Mouse (Mus musculus): ENCODE measurements around the gene Tlx2. TPM values are rescaled to one million over a fixed set of nuclear protein-coding genes. Genes with fewer than 3 reads are reported as not detected.

Gene Tlx2
- total and polyA plus RNA-seq, 3 experiments: not detected

GRCm38 (mm10) chr6:83104158-83104557, 34.1 kb upstream of the Tlx2 start:
- H3K4me3 ChIP-seq (replicated peaks in 1 of 3; ENCODE audit: low read depth in 2 of 3, low read length in 2 of 3, poor library complexity in 1 of 3): no peak overlapping the region
- H3K4me2 ChIP-seq (ENCODE audit: insufficient read depth, low read depth, poor library complexity, severe bottlenecking): no peak overlapping the region
- H3K27ac ChIP-seq (ENCODE audit: insufficient read depth, low read depth): no peak overlapping the region
- dilution Hi-C loops (cut with MboI; ENCODE audit: extremely low pct_ligation_motif_present, extremely low pct_unique_long_range_greater_than_20kb, low sequenced_read_pairs): no loop called here
- no peak for TF ChIP-seq RAD21 (IDR thresholded peaks at IDR 0.05; ENCODE audit: low read depth, low read length)
- no peak for TF ChIP-seq MAZ (IDR thresholded peaks at IDR 0.05; ENCODE audit: low read depth, low read length)
- TF ChIP-seq IRF4 (IDR thresholded peaks at IDR 0.05; ENCODE audit: low read depth, low read length): no peak
- no peak for DNase-seq (ENCODE audit: extremely low read depth)
- in situ Hi-C loops (cut with MboI; ENCODE audit: low pct_ligation_motif_present, low pct_unique_long_range_greater_than_20kb, low sequenced_read_pairs): loop anchor here (5.0 kb wide), 2 partner anchors 107 to 192 kb away; no protein-coding TSS in a partner anchor
- no peaks in the 10 kb centered on the region for H3K79me2 ChIP-seq (replicated peaks; ENCODE audit: control insufficient read depth, extremely low read depth, insufficient read depth, poor library complexity, severe bottlenecking)
- H3K9me3 ChIP-seq (replicated peaks; ENCODE audit: low read length): no peaks in the 10 kb centered on the region
- H3K9ac ChIP-seq (ENCODE audit: insufficient read depth, low read depth): no peak overlapping the region
- peaks cover 6 to 42% of the 10 kb centered on the region in 2 experiments for H3K36me3 ChIP-seq (replicated peaks in 1 of 2; ENCODE audit: control insufficient read depth in 1 of 2, insufficient read depth in 1 of 2, low read length in 1 of 2)
- H3K27me3 ChIP-seq (replicated peaks): no peaks in the 10 kb centered on the region
- H3K4me1 ChIP-seq (ENCODE audit: control insufficient read depth in 1 of 2, insufficient read depth in 2 of 2): peaks cover 13 to 35% of the 10 kb centered on the region in 2 experiments

- dilution Hi-C loops (cut with MboI; ENCODE audit: extremely low pct_ligation_motif_present, extremely low pct_unique_long_range_greater_than_20kb, low sequenced_read_pairs) (no loop called here), in situ Hi-C loops (cut with MboI; ENCODE audit: low pct_ligation_motif_present, low pct_unique_long_range_greater_than_20kb, low sequenced_read_pairs) (loop anchor here (5.0 kb wide), 2 partner anchors 106 to 191 kb away; no protein-coding TSS in a partner anchor)
- Histone ChIP-seq H3K27ac (ENCODE audit: insufficient read depth, low read depth) (no peak overlapping the region), H3K9me3 (replicated peaks; ENCODE audit: low read length) (no peaks in the 10 kb centered on the region), H3K4me2 (ENCODE audit: insufficient read depth, low read depth, poor library complexity, severe bottlenecking) (no peak overlapping the region), H3K9ac (ENCODE audit: insufficient read depth, low read depth) (no peak overlapping the region), H3K4me3 (replicated peaks in 1 of 3; ENCODE audit: low read depth in 2 of 3, low read length in 2 of 3, poor library complexity in 1 of 3) (no peak overlapping the region), H3K27me3 (replicated peaks) (peaks cover 7% of the 10 kb centered on the region), H3K36me3 (replicated peaks in 1 of 2; ENCODE audit: control insufficient read depth in 1 of 2, insufficient read depth in 1 of 2, low read length in 1 of 2) (peaks cover 6 to 42% of the 10 kb centered on the region in 2 experiments), H3K4me1 (ENCODE audit: control insufficient read depth in 1 of 2, insufficient read depth in 2 of 2) (peaks cover 13 to 33% of the 10 kb centered on the region in 2 experiments), H3K79me2 (replicated peaks; ENCODE audit: control insufficient read depth, extremely low read depth, insufficient read depth, poor library complexity, severe bottlenecking) (no peaks in the 10 kb centered on the region)
- no peak for DNase-seq (ENCODE audit: extremely low read depth)
- TF ChIP-seq KAT2A (IDR thresholded peaks at IDR 0.05; ENCODE audit: insufficient replicate concordance, low read length): no peak
- TF ChIP-seq MYC (IDR thresholded peaks at IDR 0.05; ENCODE audit: low read depth, low read length): no peak
- no peak for TF ChIP-seq UBTF (IDR thresholded peaks at IDR 0.05; ENCODE audit: low read depth, low read length)
- TF ChIP-seq MAX (IDR thresholded peaks at IDR 0.05; ENCODE audit: low read length): no peak
- no peak for TF ChIP-seq BHLHE40 (IDR thresholded peaks at IDR 0.05; ENCODE audit: low read depth, low read length)
- no peak for TF ChIP-seq CTCF (conservative IDR thresholded peaks at IDR 0.05 in 1 of 2, IDR thresholded peaks at IDR 0.05 in 1 of 2; ENCODE audit: low read depth in 2 of 2, low read length in 2 of 2)
- TF ChIP-seq E2F4 (IDR thresholded peaks at IDR 0.05; ENCODE audit: insufficient replicate concordance, low read depth, low read length): no peak
- no peak for TF ChIP-seq GABPA (IDR thresholded peaks at IDR 0.05; ENCODE audit: insufficient replicate concordance, low read depth, low read length)
- TF ChIP-seq ZMIZ1 (IDR thresholded peaks at IDR 0.05; ENCODE audit: low read depth, low read length): no peak
- no peak for TF ChIP-seq JUN (IDR thresholded peaks at IDR 0.05; ENCODE audit: insufficient read depth, low read depth, low read length)
- no peak for TF ChIP-seq ETS1 (conservative IDR thresholded peaks at IDR 0.05; ENCODE audit: low read depth, low read length)
- no peak for TF ChIP-seq SMC3 (IDR thresholded peaks at IDR 0.05; ENCODE audit: low read depth, low read length)
- no peak for TF ChIP-seq EP300 (IDR thresholded peaks at IDR 0.05; ENCODE audit: low read length)
- TF ChIP-seq USF2 (conservative IDR thresholded peaks at IDR 0.05; ENCODE audit: low read depth, low read length): no peak
- TF ChIP-seq MAFK (IDR thresholded peaks at IDR 0.05; ENCODE audit: insufficient replicate concordance, low read length): no peak
- no peak for TF ChIP-seq JUND (conservative IDR thresholded peaks at IDR 0.05; ENCODE audit: low read depth, low read length)
- no peak for TF ChIP-seq TCF12 (IDR thresholded peaks at IDR 0.05; ENCODE audit: low read depth, low read length)
These were observed 33.1 kb upstream of the Tlx2 start for GRCm38 (mm10) chr6:83103130-83103650.

Data from CH12.LX (cell line).